Mouse (Mus musculus): ENCODE measurements around the gene Vpreb1.
"Not testable (repeated sequence)": the region's sequence is repeated elsewhere in the genome, so short reads cannot be mapped to it uniquely, and the experiment has no call there.

Gene Vpreb1

DNA sequence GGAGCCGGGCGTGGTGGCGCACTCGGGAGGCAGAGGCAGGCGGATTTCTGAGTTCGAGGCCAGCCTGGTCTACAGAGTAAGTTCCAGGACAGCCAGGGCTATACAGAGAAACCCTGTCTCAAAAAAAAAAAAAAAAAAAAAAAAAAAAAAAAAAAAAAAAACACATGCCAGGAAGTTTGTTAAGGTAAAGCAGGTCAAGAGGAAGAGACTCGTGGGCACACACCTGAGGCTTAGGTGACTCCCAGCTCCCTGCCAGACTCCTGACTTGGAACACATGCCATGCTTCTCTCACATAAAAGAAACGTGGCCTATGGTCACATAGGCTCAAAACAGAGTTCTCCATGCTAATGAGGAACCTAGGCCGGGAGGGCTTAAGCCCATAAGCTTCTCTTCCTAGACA is 14.6 kb downstream of the Vpreb1 start:
- not testable (repeated sequence) for DNase-seq (ENCODE audit: low spot score in 2 of 2)

DNA sequence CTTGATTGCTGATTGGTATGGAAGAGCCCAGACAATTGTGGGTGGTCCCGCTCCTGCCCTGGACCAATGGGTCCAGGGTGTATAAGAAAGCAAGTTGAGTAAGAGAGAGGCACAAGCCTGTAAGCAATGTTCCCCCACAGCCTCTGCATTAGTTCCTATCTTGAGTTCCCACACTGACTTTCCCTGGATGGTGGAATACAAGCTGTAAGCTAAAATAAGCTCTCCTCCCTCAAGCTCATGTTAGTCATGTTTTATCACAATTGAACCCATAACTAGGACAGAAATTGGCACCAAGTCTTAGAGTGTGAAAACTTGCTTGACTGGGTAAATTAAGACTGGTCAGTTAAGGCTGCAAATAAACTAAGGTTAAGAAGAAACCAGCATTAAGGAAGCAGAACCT is 15.1 kb downstream of the Vpreb1 start:
- no peak for DNase-seq (ENCODE audit: low spot score in 2 of 2)

DNA sequence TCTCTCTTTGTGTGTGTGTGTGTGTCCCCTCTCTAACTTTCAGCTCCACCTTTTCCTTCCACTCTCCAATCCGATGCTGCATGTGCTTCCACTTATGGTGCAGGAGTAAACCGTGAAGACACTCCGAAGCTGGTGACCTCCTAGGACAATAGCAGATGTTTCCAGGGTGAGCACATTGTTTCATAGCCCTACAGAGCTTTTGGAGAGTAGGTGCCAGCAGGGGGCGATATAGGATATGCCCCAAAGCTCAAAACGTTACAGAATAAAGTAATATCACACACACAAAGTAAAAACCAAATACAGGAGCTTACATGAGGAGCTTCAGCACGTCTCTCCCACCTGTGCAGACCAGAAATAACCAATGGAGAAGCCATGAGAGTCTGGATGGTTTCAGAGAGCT is 15.8 kb downstream of the Vpreb1 start:
- DNase-seq (ENCODE audit: low spot score in 2 of 2) = no peak

DNA sequence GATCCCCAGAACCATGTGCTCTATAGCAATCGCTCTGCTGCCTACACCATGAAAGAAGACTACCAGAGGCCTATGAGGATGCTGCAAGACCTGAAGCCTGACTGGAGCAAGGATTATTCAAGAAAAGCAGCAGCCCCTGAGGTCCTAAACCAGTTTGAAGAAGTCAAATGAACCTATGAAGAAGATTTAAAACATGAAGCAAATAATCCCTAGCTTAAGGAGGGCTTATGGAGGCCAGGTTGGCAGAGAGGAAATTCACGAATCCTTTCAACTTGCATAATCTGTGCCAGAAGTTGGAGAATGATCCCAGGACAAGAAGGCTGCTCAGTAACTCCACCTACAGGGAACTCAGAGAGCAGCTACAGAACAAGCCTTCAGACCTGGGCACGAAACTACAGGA is 18.2 kb downstream of the Vpreb1 start:
- no peak for DNase-seq (ENCODE audit: low spot score in 2 of 2)

DNA sequence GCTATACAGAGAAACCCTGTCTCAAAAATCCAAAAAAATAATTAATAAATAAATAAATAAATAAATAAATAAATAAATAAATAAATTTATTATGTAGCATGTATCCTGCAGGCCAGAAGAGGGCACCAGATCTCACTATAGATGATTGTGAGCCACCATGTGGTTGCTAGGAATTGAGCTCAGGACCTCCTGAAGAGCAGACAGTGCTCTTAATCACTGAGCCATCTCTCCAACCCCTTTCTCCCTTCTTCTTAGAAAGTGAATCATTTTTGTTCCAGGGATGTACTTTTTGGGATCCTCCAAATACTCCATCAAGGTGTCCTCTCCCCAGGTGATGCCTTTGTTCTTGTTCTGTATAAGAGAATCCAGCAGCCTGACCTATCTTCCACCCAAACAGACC is 21.4 kb downstream of the Vpreb1 start:
- no peak for DNase-seq (ENCODE audit: low spot score in 2 of 2)

DNA sequence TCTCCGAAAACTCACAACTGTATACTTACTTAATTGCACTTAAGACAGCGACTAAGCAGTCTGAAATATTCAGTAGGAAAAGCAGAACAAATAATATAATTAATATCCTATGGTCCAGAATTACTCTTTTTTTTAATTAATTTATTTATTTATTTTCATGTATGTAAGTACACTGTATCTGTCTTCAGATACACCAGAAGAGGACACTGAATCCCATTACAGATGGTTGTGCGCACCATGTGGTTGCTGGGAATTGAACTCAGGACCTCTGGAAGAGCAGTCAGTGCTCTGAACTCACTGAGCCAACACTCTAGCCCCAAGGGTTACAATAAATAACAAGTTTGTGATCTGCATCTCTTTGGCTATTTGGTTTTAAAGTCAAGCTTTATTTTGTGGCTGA is 41.0 kb downstream of the Vpreb1 start:
- DNase-seq (ENCODE audit: low spot score in 2 of 2) = no peak

DNA sequence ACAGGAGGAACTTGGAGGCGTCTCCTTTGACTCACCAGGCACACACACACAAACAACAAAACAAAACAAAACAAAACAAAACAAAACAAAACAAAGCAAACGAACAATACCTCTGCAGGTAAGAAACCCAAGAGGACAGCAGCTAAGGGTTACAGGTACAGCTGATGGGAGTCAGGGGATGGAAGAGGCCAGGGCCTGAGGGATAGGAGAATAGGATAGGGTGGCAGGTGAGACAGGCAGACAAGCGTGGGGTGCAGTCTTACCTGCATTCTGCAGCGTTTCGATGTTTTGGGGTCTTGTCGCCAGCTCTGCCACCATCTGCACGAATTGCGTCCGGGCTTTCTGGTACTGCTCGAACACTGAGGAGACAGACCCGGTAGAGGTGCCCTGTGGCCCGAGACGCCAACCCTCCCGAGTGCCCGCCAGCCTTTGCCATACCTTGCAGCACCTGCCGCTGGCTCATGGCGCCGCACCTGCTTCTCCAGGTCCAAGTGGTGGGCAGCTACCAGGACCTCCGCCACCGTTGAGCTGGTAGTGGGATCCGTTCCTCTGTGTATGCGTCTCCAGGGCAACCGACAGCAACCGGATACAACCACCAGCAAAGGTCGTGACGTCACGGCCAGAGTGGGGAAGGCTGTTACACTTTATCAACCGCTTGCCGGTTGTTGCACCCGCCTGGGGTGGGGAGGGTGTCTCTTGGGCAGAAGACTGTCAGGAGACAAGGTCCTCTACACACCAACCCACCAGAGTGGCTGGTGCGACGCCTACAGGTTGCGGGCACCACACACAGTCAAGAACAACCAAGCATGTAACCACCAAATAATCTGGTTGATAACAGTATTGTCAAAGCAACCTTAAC is 41.7 kb downstream of the Vpreb1 start, which contains the start of gene Spag6l:
Spag6l (minus strand) TSS at position 700 of the 859 bp plus-strand sequence.
- DNase-seq (ENCODE audit: low spot score in 2 of 2) = peak; percentile 84 to 89

DNA sequence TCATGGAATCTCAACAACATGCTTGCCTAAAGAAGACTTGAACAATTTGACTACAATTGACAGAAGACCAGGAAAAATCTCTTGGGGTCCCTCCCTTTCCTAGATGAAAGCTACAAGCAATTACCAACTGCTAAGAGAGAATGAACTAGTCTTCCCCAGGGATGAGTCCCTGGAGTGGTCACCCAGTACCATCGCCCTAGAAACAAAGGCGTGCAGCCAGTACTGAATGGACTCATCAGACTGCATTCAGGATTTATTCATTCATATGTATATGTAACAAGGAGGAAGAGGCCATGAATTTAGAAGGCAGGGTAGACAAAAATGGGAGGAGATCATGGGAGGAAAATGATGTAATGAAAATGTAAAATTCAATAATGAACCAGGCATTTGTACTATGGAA is 44.4 kb downstream of the Vpreb1 start:
- DNase-seq (ENCODE audit: low spot score in 2 of 2) = no peak

DNA sequence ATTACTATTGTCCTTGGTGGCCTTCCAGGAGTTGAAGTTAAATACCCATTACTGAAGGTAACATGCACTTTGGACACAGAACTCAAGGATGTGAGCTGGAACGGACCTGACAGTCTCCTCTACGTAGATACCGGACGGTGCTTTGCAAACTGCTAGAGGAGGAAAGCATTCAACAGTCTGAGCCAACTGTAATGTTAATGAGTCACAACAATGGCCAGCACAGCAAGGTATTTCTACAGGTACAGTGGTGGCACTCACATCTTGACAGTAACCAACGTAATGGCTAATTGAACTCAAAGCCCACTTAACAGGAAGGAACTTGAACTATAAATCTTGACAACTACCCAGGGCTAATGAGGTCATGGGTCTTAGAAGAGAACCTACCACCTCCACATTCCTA is 45.2 kb downstream of the Vpreb1 start:
- DNase-seq (ENCODE audit: low spot score in 2 of 2) = no peak
